Mouse (Mus musculus) adrenal gland, postnatal 10 days (tissue): ENCODE data around the gene Moap1. TPM values are rescaled to one million over a fixed set of nuclear protein-coding genes. Genes with fewer than 3 reads are reported as not detected.
A peak's percentile ranks its signal among the peaks of the same experiment; 100 is the strongest.

Experiments
- DNase-seq: peaks from one replicate; pipeline ENCODE4 v3.0.0; 2021; ENCODE audit warnings: mixed read lengths
- total RNA-seq, 2 experiments: library from RNA; stranded (reverse); gene quantifications; 2 replicates each; pipeline ENCODE4 v1.2.3; 2021

Gene Moap1
- total RNA-seq, 2 experiments from 2014 or later = 6.4 to 9.2 TPM

- DNase-seq = no peak
These were observed 1.4 kb downstream of the Moap1 start for GRCm38 (mm10) chr12:102742056-102742455.

DNA sequence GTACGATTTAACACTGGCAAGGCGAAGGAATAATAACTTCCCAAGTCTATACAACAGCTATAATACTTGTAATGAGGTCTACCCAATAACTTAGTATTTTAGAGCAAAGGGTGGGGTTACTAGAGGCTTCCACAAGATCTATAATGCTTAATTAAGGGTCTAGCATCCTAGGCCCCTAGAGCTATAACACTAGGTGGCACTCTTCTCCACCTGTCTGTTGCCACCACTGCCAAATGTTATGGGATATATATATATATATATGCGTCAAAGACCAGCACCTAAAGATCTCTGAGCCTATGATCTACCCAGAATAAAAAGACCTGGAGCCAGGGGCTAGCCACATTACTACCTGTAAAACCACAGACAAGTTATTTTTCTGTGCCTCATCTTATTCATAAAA is 3.2 kb downstream of the Moap1 start:
- no peak for DNase-seq

DNA sequence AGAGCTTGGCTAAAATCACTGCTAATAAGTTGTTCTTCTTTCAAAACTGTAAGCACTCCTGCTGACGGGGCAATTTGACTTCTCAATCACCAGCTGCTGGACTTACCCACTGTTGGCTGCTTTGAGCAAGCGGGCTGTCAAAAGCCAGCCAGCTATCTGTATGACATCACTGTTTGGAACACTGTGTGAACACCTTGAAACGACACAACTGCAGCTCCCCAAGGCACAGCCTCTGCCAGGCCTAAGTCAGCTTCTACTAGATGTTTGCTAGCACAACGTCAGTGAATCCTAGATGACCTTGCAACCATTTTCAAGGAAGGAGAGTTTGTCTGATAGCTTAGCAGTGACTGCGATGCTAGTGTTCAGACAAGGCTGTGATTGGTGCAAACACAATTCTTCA is 4.4 kb downstream of the Moap1 start:
- peak; percentile 40 for DNase-seq

DNA sequence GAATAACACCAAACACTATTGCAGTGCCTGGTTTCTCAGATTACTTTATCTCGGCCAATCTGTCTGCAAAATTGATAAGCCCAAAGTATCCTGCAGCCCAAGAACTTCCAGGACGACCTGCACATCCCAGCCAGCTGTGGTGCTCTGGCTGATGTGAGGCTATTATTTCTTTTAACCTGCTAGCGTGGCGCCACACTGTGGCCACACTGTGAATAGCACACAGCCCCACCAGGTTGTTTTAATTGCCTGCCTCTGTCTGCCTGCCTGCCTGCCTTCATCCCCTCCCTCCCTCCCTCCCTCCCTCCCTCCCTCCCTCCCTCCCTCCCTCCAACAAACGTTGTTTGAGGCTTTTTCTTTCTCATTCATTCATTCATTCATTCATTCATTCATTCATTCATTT is 10.1 kb downstream of the Moap1 start:
- peak; percentile 78 for DNase-seq

GRCm38 (mm10) chr12:102730798-102731619 is 12.5 kb downstream of the Moap1 start:
- peak; percentile 46 for DNase-seq

DNA sequence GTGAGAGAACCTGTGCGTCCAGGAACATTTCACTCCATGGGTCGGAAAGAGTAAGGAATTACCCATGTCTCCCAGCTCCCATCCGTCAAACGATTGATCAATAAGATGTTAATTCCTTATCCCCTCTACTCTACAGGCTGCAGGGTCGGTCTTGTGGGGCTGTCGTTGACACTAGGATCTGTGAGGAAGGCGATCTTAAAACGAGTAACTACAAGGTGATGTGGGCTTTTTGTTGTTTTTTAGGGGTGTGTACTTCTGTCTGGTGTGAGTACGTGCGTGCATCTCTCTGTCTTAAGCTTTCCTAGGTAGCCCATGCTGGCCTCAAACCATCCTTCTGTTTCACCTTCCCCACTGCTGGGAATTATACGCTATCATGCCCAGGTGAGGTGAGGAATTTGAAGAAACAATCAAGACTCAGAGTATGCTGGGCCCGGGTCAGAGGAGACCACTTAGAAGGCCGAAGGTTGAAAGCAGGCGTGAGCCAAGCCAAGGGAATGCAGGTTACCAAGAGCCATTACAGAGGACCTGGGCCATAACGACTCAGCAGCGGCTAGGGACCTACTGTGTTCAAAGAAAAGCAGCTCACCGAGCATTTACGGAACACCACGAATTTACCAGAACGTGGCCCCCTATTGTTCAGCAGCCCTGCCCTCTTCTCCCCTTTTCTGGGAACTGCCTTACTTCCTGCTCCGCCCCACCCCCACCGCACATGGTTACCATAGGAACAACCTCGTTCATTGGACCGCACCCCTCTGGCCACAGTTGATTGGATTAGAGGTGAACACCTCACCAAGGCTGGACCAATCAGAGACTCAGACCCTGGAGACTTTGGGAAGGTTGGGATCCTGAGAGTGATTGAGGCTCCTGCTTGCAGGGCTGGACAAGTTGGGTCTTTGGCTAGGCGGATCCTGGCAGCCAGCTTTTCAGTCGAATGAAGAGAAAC is 13.3 kb downstream of the Moap1 start:
- DNase-seq = peak; percentile 69

DNA sequence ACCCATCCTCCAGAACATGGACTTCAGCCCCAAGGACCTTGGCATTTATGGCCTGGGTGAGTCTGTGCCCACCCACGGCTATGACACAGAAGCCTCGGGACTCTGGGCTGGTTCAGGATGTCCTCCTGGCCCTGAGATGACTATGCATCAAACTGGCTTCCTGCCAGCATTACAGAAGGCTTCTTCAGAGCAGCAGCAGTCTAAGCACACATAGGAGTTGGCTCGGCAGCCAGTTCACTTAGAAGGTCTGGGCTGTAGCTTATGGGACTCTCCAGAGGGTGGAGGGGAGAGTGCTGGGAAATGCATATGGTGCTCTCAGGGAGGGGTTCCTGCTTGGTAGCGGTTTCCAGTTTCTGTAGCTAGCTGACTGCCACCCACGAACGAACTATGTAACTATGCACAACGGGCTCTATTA is 17.7 kb downstream of the Moap1 start:
- peak; percentile 63 for DNase-seq

GRCm38 (mm10) chr12:102725146-102725545 is 18.3 kb downstream of the Moap1 start:
- no peak for DNase-seq

DNA sequence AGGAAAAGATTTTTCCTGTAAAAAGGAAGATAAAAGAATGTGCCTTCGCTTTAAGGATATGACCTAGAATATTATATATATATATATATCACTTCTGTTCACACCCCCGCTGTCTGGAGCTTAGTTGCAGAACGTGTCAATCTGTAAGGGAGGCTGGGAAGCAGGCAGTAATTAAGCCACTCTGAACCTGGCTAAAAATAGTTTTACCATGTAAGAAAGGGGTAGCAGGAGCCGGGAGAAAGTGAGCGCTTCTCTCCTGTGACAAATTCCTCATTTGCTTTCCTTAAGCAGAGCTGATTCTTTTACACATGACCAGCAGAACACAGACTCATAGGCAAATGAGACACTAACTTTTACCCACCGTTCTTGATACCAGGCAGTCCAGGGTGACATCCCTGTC is 19.6 kb downstream of the Moap1 start:
- DNase-seq = no peak

- DNase-seq = no peak
These were observed 20.5 kb downstream of the Moap1 start for GRCm38 (mm10) chr12:102722966-102723365.

GRCm38 (mm10) chr12:102722451-102722850 is 21.0 kb downstream of the Moap1 start:
- DNase-seq = no peak

GRCm38 (mm10) chr12:102719552-102720315 is 23.7 kb downstream of the Moap1 start:
- DNase-seq = peak; percentile 47

DNA sequence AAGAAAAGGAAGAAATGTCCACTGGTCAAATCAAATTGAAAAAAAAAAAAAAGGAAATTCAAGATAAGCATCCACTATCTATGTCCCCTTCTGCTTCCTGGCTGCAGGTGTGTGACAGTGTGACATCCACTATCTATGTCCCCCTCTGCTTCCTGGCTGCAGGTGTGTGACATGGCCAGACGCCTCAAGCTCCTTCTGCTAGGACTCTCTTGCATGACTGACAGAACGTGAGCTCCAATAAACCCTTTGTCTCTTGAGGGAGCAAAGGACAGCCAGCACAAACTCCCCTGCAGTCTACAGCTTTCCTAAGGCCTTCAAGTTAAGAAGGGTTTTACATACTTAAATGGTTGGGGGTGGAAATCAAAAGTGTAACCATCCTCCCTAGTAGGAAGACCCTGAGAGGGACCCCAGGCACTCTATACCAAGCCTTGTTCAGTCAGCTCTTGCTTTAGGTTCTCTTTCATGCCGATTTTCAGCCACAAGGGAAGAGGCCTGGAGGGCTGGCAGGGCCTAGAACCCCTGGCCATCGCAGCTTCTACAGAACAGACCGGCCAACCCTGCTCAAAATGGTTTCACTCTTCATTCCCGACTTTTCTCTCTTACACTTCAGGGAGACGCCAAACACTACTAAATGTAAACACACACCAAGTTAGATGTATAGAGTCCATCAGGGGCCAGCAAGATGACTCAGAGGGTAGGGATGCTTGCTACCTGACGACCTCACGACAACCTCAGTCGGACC is 28.6 kb downstream of the Moap1 start:
- DNase-seq = no peak

DNA sequence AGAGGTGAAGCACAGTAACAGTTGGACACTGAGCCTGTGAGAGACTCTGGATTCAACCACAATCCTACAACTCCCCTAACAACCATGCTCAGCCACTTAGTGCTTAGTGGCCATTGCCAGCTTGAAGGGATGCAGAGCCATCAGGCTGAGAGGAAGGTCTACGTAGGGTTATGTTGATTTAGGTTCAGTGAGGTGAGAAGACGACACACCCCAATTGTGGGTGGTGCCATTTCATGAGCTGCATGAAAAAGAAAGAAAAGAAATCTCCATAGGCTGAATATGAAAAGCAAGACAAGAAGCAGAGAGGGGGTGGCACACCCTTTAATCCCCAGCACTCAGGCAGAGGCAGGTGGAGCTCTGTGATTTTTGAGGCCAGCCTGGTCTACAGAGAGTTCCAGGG is 29.3 kb downstream of the Moap1 start:
- DNase-seq = no peak

DNA sequence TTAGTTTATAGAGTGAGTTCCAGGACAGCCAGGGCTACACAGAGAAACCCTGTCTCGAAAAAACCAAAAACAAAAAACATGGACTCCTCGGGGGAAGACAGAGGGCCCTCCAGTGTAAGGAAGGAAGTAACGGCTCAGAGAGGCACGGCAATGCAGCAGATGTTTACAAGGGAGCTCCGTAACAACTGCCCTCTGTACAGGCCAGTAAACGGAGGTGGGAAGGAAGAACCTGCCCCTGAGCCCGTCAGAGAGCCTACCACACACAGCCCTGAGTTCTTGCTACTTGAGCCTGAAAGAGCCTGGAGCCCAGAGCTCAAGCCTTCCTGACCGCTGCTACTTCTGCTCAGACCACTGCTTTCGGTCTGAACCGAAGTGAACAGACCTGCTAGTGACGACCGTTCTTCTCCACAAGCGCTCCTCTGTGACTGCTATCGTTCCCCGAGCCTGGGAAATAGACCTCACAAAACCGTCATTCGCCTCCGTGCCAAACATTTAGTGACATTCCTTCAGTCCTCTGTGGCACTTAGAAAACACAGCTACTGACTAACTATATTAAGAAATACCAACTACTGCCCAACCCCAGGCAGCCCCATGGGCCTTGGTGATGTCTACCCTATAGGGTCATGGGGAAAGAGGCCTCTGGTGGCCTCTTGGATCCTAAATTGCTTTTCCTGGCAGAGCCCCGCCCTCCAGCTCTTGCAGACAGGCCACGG is 30.2 kb downstream of the Moap1 start:
- DNase-seq = peak; percentile 42

GRCm38 (mm10) chr12:102710851-102711375 is 32.5 kb downstream of the Moap1 start:
- DNase-seq = no peak

GRCm38 (mm10) chr12:102709896-102710295 is 33.6 kb downstream of the Moap1 start:
- DNase-seq = no peak

- DNase-seq = peak; percentile 56
These were observed 35.2 kb downstream of the Moap1 start for GRCm38 (mm10) chr12:102708220-102708619.

DNA sequence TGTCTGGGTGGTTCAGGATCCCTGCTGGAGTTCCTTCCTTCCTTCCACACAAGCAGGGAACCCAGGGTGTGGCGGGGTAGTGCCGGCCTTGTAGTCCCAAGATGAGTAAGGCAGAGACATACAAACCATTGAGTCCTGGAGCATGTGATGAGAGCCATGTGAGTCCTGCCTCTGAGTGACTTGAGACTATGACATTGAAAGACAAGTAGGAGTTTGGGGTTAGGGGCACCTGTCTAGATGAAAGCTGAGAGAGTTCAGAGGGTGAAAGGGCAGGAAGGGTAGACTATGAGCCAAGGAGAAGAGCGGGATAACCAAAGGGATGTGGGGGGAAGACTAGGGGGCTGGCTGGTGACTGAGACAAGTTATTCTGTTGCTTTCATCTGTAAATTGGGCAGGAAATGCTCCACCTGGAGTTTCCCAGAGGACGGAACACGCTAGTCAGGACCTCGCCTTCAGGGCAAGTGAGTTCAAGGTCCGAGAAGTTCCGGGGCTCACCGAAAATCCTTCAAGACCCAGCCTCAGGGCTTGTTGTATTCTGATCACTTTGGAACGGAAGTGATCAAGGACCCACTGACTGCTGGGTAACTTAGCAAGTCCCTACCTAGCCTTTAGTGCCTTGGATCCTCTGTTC is 36.5 kb downstream of the Moap1 start:
- DNase-seq = no peak
